Mouse (Mus musculus) heart, adult 10 weeks (tissue): ENCODE results near the gene Tvp23b. TPM values are rescaled to one million over a fixed set of nuclear protein-coding genes. Genes with fewer than 3 reads are reported as not detected.

Experiments
- polyA plus RNA-seq: library from polyadenylated mRNA; stranded (reverse); fragments of 350-450 nt; fragmentation: Illumina TruSeq; extraction: RNeasy Lipid Tissue Mini Kit (QIAGEN cat#74804); gene quantifications from one replicate; pipeline ENCODE4 v1.2.3, GENCODE M21; 2014; ENCODE audit warnings: low read depth, low replicate concordance

Tvp23b gene
- 24.4 TPM for polyA plus RNA-seq

DNA sequence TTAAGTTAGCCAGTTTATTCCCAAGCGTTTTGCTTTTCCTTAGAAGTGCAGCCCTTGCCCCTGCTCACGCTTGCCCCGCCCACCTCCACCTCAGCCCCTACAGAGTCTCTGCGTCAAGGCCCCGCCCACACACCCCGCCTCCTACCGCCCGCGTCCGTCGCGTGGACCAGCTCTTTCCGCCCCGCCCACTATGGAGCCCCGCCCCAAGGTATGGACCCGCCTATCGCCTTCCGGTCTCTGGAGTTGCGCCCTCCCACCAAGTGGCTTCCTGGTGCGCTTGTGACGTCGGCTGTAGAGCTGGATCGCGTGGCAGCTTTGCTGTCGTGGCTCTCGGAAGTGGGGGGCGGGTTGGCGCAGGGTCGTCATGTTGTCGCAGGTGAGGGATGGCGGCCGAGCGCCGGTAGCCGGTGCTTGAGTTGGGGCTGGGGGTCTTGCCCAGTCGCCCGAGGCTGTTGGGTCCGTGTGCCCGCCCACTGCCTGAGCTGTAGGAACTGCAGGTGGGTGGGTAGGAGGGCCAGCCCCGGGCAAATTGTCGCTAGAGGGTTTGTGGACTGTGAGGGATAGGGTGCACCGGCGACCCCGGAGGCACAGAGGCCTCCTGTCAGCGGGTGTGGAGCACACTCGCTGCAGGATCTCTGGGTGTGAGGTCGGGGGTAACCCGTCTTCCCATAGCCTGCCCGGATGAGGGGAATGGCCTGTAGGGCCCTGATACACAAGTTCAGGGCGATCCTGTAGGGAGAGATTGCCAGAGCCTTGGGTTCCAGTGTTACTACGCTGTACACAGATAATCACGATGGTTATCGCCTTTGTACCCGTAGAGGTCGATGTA is at the start of gene Tvp23b:
Tvp23b (plus strand) TSS at position 236 of the 829 bp plus-strand sequence.

DNA sequence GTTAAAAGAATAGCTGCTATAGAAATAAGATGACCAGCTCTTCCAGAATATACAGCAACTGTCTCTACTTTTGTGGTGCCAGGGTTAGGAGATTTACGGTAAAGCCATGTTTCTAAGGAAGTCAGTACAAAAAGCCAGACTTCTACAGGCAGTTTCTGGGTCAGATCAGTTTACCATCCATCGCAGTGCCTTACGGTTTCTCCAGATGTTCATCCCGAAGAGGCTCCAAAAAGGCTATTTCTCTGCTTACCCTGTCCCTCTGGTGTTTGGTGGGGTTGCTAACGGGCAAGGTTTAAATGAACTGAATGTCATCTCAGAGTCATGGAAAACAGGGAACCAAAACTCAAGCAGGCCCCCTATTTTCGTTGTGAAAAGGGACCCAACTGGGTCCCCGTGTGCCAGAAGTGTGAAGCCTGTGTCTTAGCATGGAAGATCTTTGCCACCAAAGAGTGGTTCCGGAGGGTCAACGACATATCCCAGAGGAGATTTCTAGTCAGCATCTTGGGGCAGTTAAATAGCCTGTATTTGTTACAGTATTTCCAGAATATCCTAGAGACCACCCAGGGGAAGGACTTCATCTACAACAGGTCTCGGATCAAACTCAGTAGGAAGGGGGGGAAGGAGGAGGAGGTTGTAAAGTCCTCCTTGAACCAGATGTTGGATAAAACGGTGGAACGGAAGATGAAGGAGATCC is 32.1 kb upstream of the Tvp23b start, which contains the start of gene Fbxw10:
Fbxw10 (plus strand) TSS at position 109 of the 694 bp plus-strand sequence.

DNA sequence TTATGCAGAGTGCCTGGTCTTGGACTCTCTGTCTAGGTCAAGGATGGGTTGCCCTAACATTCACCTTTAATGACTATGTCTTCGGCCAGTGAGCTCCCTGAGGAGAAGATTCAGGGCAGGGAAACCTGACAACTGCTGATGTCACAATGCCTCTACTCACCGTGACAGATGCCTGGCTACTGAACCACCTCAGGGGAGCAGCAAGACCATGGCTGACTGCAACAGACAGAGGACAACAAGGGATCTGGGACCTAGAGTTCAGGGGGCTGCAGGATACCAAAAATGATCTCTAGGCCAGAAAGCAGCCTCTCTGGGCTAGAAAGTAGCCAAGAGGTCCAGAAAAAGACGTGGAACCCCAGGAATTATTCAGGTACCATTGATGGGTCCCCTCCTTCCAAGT is 71.8 kb downstream of the Tvp23b start, which contains the start of gene Cdrt4:
Cdrt4 (plus strand) TSS at position 182 of the 400 bp plus-strand sequence.

Other genes starting within 250 kb of the Tvp23b start
- gene Lrrc75a, start 230.9 kb upstream of the Tvp23b start, polyA plus RNA-seq: 6.5 TPM
- gene Mmgt2, start 230.8 kb upstream of the Tvp23b start, polyA plus RNA-seq: 17.9 TPM
- gene Zfp287, start 147.6 kb upstream of the Tvp23b start, polyA plus RNA-seq: 2.0 TPM
- gene Gm10428, start 126.4 kb upstream of the Tvp23b start, polyA plus RNA-seq: not detected
- 1.5 TPM for gene Zfp286, start 90.0 kb upstream of the Tvp23b start, polyA plus RNA-seq
- 4.9 TPM for gene Trim16, start 59.2 kb upstream of the Tvp23b start, polyA plus RNA-seq
- gene Fbxw10, start 32.4 kb upstream of the Tvp23b start, polyA plus RNA-seq: 0.26 TPM
- gene Cdrt4, start 71.7 kb downstream of the Tvp23b start, polyA plus RNA-seq: not detected
- gene Tekt3, start 182.2 kb downstream of the Tvp23b start, polyA plus RNA-seq: not detected
- 60.3 TPM for gene Pmp22, start 249.5 kb downstream of the Tvp23b start, polyA plus RNA-seq